Mouse (Mus musculus) heart, postnatal 0 days (tissue): Measurements from ENCODE around the gene Cc2d2b.

Source experiments
- CTCF ChIP-seq: IDR thresholded peaks from 2 replicates; pipeline ENCODE4 v1.5.1; 2016; ENCODE audit warnings: antibody characterized with exemption, control low read depth, low read depth
- EP300 ChIP-seq: IDR thresholded peaks from 2 replicates; pipeline ENCODE4 v1.6.1; 2016; ENCODE audit warnings: antibody characterized with exemption, low read depth

DNA sequence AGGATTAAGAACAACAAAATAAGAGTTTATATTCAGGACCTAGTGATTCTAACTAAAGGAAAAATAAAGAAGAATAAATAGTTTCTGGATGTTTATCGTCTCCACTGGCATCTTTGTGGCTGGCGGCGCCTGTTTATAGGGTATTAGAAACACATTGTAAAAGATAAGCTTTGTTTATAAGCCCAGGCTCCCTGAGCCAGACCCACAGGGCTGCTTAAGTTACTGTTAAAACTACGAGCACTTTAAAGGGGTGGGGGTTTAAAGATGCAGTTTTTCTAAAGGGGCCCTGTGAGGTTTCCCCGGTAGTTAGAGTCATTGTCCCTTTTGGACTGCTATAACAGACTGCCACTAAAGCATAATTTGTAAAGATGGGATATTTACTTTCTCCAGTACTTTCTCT is 33.9 kb upstream of the Cc2d2b start:
- TF ChIP-seq EP300 = no peak
- no peak for TF ChIP-seq CTCF
